Mouse (Mus musculus): ENCODE results near the gene Susd1. TPM values are rescaled to one million over a fixed set of nuclear protein-coding genes. Genes with fewer than 3 reads are reported as not detected.
"Not testable (repeated sequence)": the region's sequence is repeated elsewhere in the genome, so short reads cannot be mapped to it uniquely, and the experiment has no call there.

Susd1 gene
- polyA plus RNA-seq, 1 experiment: 3.7 TPM

DNA sequence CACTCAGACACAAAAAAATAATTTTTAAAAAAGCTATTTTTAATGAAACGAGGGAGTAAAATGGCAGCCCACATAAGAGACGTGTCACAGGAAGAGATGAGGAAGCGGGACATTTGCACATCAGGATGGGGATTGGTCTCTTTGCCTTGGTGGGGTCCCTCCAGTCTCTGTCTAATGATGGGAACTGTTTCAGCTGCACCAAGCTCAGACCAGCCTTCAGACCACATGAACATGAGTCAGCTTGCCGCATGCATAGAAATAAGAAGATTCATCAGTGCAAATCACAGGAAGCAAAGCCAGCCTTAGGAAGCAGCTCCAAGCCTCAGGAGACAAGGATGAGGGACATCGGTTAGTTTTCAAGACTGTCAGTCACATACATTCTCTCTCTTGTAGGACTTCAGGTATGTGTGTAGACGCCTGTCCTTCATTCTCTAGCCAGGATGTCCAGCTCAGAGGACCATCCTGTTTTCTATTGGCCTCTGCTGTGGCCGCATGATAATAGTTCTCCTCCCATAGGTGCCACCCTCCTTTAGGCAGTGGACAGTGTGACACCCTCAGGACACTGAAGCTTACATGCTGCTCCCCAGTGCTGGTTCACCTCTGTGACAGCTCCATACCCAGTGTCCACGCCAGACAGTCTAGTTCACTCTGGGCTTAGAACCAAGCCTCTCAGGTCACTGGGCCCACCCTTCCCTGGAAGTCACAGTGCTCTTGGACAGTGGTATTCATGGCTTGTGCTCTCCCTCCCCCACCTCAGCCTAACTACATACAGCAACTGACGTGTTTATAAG is 137.2 kb downstream of the Susd1 start:
- DNase-seq (ENCODE audit: low read depth, low spot score): no peak
- WGBS: 91% methylated on average over 9 of the region's 9 CpGs

DNA sequence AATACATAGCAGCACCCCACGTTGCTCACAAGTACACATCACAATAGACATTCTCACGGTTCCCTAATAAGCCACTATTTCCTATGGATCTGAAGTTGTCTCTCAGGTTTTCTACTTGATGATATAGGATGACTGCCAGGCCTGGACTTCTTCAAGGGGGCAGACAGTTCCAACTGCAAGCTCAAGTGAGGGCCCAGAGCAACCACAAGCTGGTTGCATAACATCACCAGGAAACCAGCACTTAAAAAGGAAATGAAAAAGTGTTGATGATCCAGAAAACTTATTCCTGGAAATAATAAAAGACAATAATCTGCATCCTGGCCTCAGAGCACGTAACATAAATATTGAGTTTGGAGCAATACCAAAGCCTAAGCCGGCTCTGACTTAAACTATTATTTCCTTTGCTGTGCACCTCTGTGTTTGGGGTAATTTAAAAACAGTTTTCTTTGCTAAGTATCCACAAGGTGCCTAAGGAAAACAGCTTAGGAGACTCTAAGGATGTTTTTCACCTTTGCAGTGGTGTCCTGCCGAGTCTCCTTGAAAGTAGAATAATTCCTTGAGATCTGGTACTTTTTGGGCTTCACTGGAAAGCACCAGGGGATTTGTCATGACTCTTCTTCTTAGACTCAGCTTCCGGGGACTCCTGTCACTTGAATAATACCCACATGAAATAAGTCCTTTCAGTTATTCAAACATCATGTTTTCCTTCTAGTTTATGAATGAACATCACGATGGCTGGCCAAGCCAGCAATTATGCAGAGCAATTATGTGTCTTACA is 139.5 kb downstream of the Susd1 start:
- 41% methylated on average over 7 of the region's 7 CpGs for WGBS
- no peak for DNase-seq (ENCODE audit: low read depth, low spot score)

DNA sequence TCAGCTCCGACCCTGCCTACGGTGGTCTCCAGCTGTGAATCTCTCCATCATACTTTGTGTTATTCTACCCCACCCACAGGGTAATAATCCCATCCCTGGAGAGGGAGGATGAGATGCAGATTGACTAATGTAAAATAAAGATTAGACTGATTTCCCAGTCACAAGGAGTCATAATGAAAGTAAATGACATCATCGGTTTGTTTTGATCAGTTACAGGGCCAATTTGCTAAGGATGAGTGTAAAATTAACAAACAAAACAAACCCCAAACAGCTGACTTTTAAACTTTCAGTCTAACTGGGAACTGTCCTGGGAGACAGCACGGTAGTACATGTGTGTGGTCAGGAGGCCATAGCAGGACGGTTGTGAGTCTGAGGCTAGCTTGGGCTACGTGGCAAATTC is 143.3 kb downstream of the Susd1 start:
- 81% methylated on average over 6 of the region's 6 CpGs for WGBS
- DNase-seq (ENCODE audit: low read depth, low spot score): no peak

DNA sequence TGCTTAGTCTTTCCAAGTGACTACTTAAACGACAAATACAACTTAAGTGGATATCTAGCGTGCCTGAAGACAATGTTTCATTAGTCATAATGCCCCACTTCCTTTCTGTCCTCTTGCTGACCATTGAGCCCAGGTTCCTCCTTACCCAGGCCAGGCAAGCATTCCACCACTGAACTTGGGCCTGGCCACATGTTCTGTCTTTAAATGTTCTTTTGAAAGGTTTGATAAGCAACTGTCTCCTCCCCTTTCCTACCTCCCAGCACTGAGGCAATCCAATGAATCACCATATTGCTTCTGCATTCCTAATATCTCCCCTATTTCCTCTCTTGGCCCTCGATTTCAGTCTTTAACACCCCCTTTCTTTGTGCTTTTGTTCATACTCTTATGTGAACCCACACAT is 143.8 kb downstream of the Susd1 start:
- DNase-seq (ENCODE audit: low read depth, low spot score): no peak
- 82% methylated on average over 3 of the region's 3 CpGs for WGBS

DNA sequence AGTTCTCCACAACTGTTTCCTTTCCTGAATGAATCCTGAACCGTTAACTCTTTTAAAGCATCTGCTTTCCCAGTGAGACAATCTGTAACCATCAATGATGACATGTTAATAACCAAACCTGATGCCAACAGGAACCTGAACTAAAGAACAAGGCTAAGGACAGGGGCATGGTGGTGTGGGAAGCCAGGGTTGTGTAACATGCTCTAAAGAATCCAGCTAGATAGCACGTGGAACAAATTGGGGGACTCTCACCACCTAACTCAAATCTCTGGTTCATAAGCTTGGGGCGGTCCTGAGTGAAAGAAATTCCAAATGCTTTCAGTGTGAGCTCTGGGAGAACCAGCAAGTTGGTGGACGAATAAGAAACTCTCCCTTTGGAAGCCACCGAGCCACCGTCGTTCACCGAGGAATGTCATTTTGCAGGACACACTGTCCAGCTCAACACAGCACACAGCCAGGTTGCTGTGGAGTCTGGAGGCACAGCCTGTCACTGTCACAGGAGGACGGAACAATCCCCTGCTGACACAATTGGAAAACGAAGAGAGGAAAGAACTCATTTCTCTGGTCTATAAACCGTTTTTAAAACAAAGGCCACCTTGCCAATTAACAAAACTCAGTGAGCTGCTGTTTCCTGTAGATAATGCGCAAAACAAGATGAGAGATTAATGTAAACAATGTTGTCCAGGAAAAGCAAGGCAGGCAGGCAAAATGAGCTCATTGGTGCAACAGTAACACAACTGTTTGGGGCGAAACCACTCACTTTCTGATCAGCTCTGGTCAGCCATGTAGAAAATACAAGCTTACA is 146.3 kb downstream of the Susd1 start:
- WGBS: 80% methylated on average over 13 of the region's 13 CpGs
- DNase-seq (ENCODE audit: low read depth, low spot score): no peak

DNA sequence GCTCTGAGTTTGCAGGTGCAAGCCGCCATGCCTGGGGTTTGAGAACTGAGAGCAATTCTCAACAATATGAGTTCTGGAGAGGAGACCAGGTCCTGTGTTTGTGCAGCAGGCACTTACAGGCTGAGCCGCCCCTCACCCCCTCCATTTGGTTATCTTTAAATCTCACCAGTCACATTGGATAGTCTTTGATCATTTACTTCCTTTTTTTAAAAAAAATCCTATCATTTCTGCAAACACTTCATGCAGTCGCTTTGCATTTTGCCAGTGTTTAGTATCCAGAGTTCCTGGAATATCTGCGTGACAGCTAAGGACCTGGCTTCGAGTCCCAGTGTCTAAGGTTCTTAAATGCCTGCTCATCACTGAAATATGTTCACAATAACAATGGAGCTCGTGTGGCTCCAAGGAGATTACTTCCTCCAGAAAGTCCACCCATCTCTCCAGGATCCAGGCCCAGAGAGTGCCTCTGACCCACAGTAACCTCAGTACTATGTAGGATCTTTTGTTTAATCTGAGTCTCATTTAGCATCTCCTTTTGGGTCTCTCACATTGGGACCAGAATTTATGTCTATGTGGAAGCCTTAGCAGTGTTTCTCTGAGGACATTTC is 147.4 kb downstream of the Susd1 start:
- 64% methylated on average over 6 of the region's 6 CpGs for WGBS
- no peak for DNase-seq (ENCODE audit: low read depth, low spot score)

DNA sequence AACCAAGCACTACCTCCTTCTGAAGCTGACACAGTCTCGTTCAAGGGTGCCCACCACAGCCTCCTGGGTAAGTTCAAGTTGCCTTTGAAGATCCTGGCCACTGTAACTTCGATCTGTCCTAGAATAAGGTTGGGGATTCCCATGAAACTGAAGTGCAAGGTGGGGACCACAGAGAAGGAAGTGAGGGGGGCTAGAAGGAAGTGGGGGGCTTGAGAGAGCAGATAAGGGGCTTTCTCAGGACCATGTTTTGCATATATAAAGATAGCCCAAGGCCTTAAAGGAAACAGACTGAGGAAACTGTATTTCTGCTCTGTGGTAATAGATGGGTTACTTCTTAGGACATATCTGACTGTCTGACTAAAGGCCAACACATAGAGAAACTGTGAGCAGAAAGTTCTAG is 151.3 kb downstream of the Susd1 start:
- WGBS: 74% methylated on average over 2 of the region's 2 CpGs
- no peak for DNase-seq (ENCODE audit: low read depth, low spot score)

DNA sequence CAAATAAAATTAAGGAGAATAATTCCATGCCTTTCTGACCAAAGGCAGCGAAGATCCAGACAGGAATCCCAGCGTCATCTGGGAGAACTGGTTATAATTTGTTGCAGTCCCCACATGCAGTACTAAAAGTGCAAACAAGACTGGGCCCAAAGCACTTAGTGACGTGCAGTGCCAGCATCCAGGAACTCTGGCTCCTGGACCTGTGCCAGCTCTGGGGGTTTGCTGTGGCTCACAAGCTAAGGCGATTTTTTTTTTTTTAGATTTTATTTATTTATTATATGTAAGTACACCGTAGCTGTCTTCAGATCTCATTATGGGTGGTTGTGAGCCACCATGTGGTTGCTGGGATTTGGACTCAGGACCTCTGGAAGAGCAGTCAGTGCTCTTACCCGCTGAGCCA is 152.1 kb downstream of the Susd1 start:
- WGBS: 36% methylated on average over 6 of the region's 6 CpGs
- not testable (repeated sequence) for DNase-seq (ENCODE audit: low read depth, low spot score)

DNA sequence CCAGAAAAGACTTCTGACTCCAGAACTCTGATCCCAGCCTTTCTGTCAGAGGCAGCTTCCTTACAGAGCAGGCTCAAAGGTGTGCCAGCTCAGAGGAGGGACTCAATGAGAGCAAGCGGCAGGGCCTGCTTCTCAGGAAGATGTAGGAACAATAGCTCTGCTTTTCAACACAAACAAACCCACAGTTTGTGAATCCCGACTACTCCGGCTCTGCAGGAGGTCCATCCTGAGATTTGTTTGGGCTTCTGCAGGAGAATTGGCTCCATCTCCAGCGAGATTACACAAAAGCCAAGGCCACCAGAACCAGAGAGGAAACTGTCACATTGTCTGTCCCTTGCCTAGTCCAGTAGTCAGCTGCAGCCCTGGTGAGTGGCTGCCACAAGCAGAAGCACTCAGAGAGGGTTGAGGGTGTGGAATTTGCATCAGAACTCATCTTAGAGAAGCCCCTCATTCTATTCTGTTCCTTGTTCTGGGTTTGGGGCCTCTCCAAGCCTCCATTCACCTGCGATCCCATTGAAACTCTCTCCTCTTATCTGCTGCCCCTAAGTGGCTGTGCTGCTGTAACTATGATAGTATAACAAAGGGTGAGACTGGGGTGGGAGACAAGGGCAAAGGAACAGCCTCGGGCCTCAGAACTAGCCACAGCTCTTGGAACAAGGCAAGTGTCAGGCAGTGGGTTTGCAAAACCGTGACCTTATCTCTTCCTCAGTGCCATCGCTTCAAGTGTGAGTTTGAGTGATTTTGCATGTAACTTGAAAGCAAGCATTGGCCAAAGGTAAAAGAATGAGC is 155.5 kb downstream of the Susd1 start:
- WGBS: 56% methylated on average over 8 of the region's 8 CpGs
- DNase-seq (ENCODE audit: low read depth, low spot score): no peak

DNA sequence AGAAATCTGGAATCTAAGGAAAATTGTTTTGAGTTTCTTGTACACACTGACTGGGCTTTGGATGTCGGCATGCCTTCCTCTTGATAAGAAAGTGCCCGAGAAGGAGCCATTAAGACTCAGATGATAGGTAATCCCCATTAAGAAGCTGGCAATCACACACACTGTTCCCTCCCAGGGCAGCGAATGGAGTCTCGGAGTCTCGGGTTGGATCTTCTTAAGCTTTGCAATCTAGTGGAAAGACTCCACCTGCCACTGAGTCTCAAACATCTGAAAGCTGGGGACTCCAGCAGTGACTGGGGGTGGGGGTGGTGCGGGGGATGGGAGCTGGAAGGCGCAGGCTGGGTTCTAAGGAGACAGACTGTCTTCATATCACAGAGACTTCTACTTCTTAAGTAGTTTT is 156.3 kb downstream of the Susd1 start:
- no peak for DNase-seq (ENCODE audit: low read depth, low spot score)
- WGBS: 79% methylated on average over 7 of the region's 7 CpGs

DNA sequence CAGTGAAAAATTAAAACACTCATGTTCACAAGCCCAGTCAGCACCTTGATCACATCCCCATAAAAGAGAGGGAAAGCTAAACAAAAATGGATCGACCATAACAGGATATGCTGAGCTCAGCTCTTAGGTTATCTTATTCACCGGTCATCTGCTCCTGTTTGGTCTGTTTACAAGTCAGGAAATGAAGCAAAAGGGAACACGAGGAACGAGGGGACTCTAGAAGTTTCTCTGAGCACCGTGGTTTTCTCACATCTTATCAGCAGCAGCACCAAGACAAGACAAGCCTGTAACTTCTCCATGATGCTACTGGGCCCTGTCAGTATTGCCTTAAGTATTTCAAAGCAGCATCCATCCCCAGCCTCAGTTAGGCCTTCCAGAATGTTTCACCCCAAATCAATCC is 157.6 kb downstream of the Susd1 start:
- DNase-seq (ENCODE audit: low read depth, low spot score): no peak
- WGBS: 56% methylated on average over 5 of the region's 5 CpGs

DNA sequence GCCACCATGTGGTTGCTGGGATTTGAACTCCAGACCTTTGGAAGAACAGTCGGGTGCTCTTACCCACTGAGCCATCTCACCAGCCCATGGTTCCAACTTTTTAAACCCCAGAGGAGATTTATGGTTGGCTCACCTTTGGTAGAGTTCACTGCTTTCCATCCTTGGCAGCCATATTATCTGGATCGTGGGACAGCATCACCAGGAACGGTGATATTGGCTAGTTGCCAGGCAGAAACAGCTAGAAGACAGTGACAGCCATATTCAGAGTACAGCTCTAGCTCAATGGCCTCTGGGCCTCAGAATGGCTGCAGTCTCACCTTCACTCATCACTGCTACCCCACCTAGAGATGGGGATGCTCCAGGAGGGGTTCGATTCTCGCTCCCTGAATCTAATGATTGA is 159.3 kb downstream of the Susd1 start:
- WGBS: 62% methylated on average over 5 of the region's 5 CpGs
- no peak for DNase-seq (ENCODE audit: low read depth, low spot score)

DNA sequence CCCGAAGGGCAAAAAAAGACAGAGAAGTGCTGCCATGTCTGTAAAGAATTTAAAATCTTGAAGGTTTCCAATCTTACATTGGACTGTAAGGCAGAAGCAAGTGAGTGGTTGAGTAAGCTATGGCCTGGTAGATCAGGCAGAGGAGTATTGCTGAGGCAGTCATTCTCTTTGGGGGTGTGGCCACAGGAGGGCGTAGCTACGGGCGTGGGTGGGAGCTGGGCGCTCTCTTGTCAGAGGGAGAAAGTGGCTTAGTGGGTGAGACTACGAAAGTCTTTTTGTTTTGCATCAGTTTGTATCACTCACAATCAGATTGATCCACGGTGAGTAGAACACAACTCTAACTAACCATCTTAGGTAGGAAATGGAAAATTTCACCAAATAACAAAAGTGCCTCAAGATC is 160.0 kb downstream of the Susd1 start:
- no peak for DNase-seq (ENCODE audit: low read depth, low spot score)
- 71% methylated on average over 7 of the region's 7 CpGs for WGBS

DNA sequence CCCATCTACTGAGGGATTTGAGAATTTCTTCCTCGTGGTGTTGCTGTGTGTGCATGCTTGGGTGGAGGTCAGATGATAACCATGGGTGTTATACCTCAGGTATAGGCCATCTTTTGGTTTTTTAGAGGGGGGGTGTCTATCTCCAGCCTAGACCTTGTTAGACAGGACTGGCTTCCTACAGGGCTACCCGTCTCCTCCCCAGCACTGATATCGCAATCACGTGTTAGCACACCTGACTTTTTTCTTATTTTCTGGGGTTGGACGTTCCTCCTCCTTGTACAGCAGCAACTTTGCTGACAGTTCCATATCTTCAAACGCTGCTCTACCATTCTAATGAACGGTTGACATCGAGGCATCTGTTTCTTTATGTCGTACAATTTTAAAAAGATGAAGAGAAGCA is 160.5 kb downstream of the Susd1 start:
- DNase-seq (ENCODE audit: low read depth, low spot score): no peak
- WGBS: 96% methylated on average over 9 of the region's 9 CpGs

DNA sequence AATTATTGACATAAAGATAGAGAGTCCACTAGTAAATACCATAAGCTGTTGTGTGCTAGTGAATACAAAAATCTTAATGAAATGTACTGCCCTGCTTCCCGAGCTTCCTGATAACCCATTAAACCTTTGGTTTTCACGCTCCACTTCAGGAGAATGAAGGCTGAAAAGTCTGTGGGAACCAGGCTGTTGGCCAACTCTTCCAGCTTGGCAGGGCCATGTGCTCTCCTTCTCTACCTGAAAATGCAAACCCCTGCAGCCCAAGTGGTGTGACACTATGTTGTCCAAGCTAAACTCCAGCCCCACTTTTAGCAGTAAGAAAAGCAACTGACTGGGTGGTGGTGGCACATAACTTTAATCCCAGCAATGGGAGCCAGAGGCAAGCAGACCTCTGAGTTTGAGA is 162.5 kb downstream of the Susd1 start:
- no peak for DNase-seq (ENCODE audit: low read depth, low spot score)
- 80% methylated on average over 2 of the region's 2 CpGs for whole genome bisulfite sequencing

DNA sequence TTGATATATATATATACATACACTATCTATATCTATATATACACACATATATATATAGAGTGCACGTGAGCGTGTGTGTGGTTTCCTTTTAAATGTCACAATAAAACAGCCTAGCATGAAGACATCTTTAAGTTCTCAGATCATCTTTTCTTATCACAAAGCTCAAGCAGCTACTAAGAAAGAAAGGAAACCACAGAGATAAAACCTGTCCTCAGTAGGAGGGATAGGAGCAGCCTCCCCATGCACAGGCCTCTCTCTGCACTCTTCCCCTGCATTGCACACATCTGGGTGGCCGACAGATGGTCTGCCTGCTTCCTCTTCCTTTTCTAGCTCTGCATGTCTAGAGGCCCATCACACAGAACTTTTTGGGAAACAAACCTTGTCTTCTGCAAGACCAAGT is 162.9 kb downstream of the Susd1 start:
- DNase-seq (ENCODE audit: low read depth, low spot score): no peak

DNA sequence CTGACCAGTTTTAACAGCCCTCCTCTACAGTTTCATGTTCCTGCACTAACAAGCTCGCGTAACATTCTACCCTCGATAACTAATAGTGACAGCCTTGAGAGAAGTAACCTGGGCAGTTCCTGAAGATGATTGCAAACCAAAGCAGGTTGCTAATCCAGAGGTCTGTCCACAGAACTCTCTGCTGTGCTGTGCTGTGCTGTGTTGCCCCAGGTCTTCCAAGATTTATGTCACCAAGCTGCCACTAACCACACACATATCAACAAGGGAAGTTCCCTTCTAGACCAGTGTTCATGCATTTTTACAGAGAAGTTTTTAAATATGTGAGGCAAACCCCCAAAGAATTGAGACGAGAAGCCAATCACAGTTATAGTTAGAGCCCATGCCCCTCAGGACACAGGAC is 164.3 kb downstream of the Susd1 start:
- DNase-seq (ENCODE audit: low read depth, low spot score): no peak
- WGBS: 78% methylated on average over 4 of the region's 4 CpGs

More for the DNA sequence above, 162.9 kb downstream of the Susd1 start:
- WGBS: 76% methylated on average over 3 of the region's 3 CpGs

DNA sequence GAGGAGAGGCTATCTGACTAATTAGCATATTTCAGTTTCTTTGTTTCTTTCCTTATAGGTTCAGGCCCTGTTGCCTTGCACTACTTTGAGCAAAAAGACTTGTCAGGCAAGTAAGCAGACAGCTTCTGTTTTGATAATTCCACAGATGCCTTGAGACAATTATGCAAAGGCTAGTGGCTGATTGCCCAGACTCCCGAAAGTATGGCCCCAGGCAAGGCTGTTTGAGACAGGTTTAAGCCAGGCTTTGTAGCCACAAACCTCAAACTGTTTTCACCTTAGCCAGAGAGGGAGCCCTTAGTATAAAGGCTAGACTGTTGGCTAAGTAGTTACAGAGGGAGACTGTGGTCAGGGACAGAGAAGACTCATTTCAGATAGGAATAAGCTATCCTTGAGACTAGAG is 165.1 kb downstream of the Susd1 start:
- DNase-seq (ENCODE audit: low read depth, low spot score): no peak

DNA sequence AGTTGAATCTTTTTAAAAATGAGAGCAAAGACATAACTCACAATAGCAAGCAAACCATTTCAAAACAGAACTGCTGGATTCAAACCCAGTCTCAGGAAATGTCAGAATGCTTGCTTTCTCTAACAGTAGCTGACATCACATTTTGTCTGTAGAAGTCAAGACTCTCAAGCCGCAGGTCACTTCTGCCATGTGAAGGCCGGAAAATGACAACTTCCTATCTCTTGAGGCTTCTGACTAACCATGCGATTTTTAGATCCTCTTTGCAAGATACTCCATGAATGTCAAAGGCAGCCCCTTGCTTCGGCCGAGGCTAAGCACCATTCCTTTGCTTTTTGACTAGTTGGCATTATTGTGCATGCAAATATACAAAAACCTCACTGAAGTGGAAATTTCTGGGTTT is 172.8 kb downstream of the Susd1 start:
- 87% methylated on average over 5 of the region's 5 CpGs for WGBS

More for the DNA sequence above, 165.1 kb downstream of the Susd1 start:
- 10% methylated on average over 1 of the region's 1 CpGs for WGBS

More for the DNA sequence above, 172.8 kb downstream of the Susd1 start:
- no peak for DNase-seq (ENCODE audit: low read depth, low spot score)
